Mouse (Mus musculus) left cerebral cortex, postnatal 36 days (tissue): ENCODE results near the gene B3gnt6. TPM values are rescaled to one million over a fixed set of nuclear protein-coding genes. Genes with fewer than 3 reads are reported as not detected.
A peak's percentile ranks its signal among the peaks of the same experiment; 100 is the strongest.

ENCODE experiments used
- DNase-seq, 2 experiments: peaks; one replicate each; pipeline ENCODE4 v3.0.0; 2021 to 2022; ENCODE audit warnings: low spot score in 2 of 2, mixed read lengths in 1 of 2
- intact Hi-C: fragments of 180-260 bp; cut with DNase I; formaldehyde crosslinking; loops from one replicate; pipeline ENCODE4 v1.15.1; 2025
- total RNA-seq, 2 experiments: library from RNA; stranded (reverse); gene quantifications; 2 replicates each; pipeline ENCODE4 v1.2.3; 2021

Gene B3gnt6
- total RNA-seq, 2 experiments from 2014 or later, result 0.35 to 0.50 TPM

GRCm38 (mm10) chr7:98155546-98156279 lies 43.6 kb downstream of the B3gnt6 start:
- DNase-seq, result peak; percentile 45 to 64
- intact Hi-C loops, result loop anchor here (2.0 to 10.0 kb wide), 3 partner anchors 37 to 279 kb away; no protein-coding TSS in a partner anchor

GRCm38 (mm10) chr7:98153892-98154291 lies 45.4 kb downstream of the B3gnt6 start:
- intact Hi-C loops, result loop anchor here (2.0 to 10.0 kb wide), 2 partner anchors 187 to 281 kb away; no protein-coding TSS in a partner anchor
- no peak for DNase-seq

GRCm38 (mm10) chr7:98153345-98153744 lies 45.9 kb downstream of the B3gnt6 start:
- intact Hi-C loops, result loop anchor here (10.0 kb wide), 1 partner anchor 281 kb away; no protein-coding TSS in a partner anchor
- no peak for DNase-seq

- DNase-seq, result no peak
- intact Hi-C loops, result loop anchor here (10.0 kb wide), 1 partner anchor 282 kb away; no protein-coding TSS in a partner anchor
These were observed 46.9 kb downstream of the B3gnt6 start for GRCm38 (mm10) chr7:98152400-98152799.

- no peak for DNase-seq
- intact Hi-C loops, result loop anchor here (10.0 kb wide), 1 partner anchor 284 kb away; no protein-coding TSS in a partner anchor
These were observed 48.8 kb downstream of the B3gnt6 start for GRCm38 (mm10) chr7:98150525-98150924.

- intact Hi-C loops, result loop anchor here (10.0 kb wide), 1 partner anchor 285 kb away; no protein-coding TSS in a partner anchor
- DNase-seq, result no peak
These were observed 49.5 kb downstream of the B3gnt6 start for GRCm38 (mm10) chr7:98149802-98150201.

- DNase-seq, result no peak
- intact Hi-C loops, result no loop called here
These were observed 50.4 kb downstream of the B3gnt6 start for GRCm38 (mm10) chr7:98148721-98149407.

- intact Hi-C loops, result no loop called here
- DNase-seq, result no peak
These were observed 51.5 kb downstream of the B3gnt6 start for GRCm38 (mm10) chr7:98147766-98148165.

- intact Hi-C loops, result no loop called here
- no peak for DNase-seq
These were observed 52.8 kb downstream of the B3gnt6 start for GRCm38 (mm10) chr7:98146447-98146845.

GRCm38 (mm10) chr7:98145842-98146446 lies 53.3 kb downstream of the B3gnt6 start:
- intact Hi-C loops, result no loop called here
- DNase-seq, result no peak

GRCm38 (mm10) chr7:98145402-98145801 lies 53.9 kb downstream of the B3gnt6 start, which contains the start of gene Omp:
Gene Omp (minus strand): TSS chr7:98145502.
- intact Hi-C loops, result no loop called here
- no peak for DNase-seq

GRCm38 (mm10) chr7:98142648-98143047 lies 56.6 kb downstream of the B3gnt6 start:
- intact Hi-C loops, result no loop called here

More at GRCm38 (mm10) chr7:98142648-98143047, 56.6 kb downstream of the B3gnt6 start:
- no peak for DNase-seq

Other genes with a start within 250 kb of the B3gnt6 start
- 10 to 100 TPM; 11.4 to 11.5 TPM for gene Myo7a, start 80.0 kb downstream of the B3gnt6 start, total RNA-seq
- gene Omp, start 54.0 kb downstream of the B3gnt6 start, total RNA-seq, result under 1 TPM; 0.57 to 0.79 TPM
- 10 to 100 TPM; 35.9 to 37.6 TPM for gene Capn5, start 21.2 kb downstream of the B3gnt6 start, total RNA-seq
- 10 to 100 TPM; 21.3 to 21.8 TPM for gene Acer3, start 121.7 kb upstream of the B3gnt6 start, total RNA-seq
- gene Tsku, start 161.8 kb upstream of the B3gnt6 start, total RNA-seq, result 1 to 10 TPM; 3.1 to 3.4 TPM
- under 1 TPM in 1 of 2 experiments, not detected in 1; 0.11 TPM for gene Gucy2d, start 240.9 kb upstream of the B3gnt6 start, total RNA-seq